Mouse (Mus musculus) lung, adult 10 weeks (tissue): ENCODE data around the gene Cyb5r1. TPM values are rescaled to one million over a fixed set of nuclear protein-coding genes. Genes with fewer than 3 reads are reported as not detected.

Experiments
- polyA plus RNA-seq: library from polyadenylated mRNA; stranded (reverse); fragments of 350-450 nt; fragmentation: Illumina TruSeq; extraction: RNeasy Lipid Tissue Mini Kit (QIAGEN cat#74804); gene quantifications from one replicate; pipeline ENCODE4 v1.2.3, GENCODE M21; 2014; ENCODE audit warnings: low read depth, low replicate concordance; ENCODE audit not compliant: insufficient read depth

Gene Cyb5r1
- 28.0 TPM for polyA plus RNA-seq

GRCm38 (mm10) chr1:134405509-134406413 is at the start of gene Cyb5r1:
Cyb5r1 (plus strand) TSS chr1:134405559.

DNA sequence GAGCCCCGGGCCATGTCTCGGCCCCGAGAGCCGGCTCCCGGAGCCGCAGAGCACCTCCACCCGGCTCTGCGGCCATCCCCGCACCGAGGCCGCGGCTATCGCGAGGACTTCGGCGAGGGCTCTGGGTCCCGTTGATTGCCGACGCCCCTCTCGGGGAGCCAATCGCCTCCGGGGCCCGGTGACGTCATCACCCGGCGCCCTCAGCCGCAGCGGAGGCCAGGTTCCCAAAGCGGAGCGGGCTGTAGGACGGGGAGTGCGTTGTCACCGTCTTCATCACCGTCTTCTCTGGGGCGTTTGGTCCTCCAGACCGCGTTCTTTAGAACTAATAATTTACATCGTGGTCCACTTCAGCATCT is 43.5 kb upstream of the Cyb5r1 start, which contains the start of gene Tmem183a:
TSS of gene Tmem183a (minus strand) at position 123 of the 356 bp plus-strand sequence.

DNA sequence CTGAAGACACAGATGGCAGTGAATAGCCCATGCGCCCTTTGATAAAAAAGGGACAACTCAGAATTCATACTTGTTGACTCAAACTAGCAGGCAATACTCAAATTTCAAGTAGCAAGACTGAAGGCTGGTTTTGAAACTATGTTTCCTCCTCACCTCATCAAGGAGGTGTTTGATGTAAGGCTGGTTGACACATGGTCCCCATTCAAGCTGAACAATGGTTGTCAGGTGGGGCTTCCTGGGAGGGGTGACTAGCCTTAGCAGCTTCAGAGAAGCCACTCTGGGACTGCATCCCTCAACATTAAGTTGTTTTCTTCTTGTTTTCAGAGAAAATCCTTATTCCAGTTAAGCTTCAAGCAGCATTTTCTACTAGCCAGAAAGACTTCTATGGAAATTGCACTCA is 19.7 kb upstream of the Cyb5r1 start, which contains the start of gene 4933406M09Rik:
TSS of gene 4933406M09Rik (plus strand) at position 275 of the 400 bp plus-strand sequence.

GRCm38 (mm10) chr1:134415168-134415831 is 9.9 kb downstream of the Cyb5r1 start, which contains the start of gene Adipor1:
Adipor1 (plus strand) TSS chr1:134415378.

GRCm38 (mm10) chr1:134454904-134455824 is 49.8 kb downstream of the Cyb5r1 start, which contains the start of gene Klhl12:
Klhl12 (plus strand) TSS chr1:134455531.

Other genes starting within 250 kb of the Cyb5r1 start
- 994 TPM for gene Chil1, start 223.4 kb upstream of the Cyb5r1 start, polyA plus RNA-seq
- not detected for gene Mybph, start 212.1 kb upstream of the Cyb5r1 start, polyA plus RNA-seq
- 2.0 TPM for gene Adora1, start 170.1 kb upstream of the Cyb5r1 start, polyA plus RNA-seq
- not detected for gene Myog, start 115.6 kb upstream of the Cyb5r1 start, polyA plus RNA-seq
- 3.9 TPM for gene Ppfia4, start 72.6 kb upstream of the Cyb5r1 start, polyA plus RNA-seq
- gene Tmem183a, start 43.6 kb upstream of the Cyb5r1 start, polyA plus RNA-seq: 24.8 TPM
- gene 4933406M09Rik, start 19.6 kb upstream of the Cyb5r1 start, polyA plus RNA-seq: not detected
- 80.1 TPM for gene Adipor1, start 9.8 kb downstream of the Cyb5r1 start, polyA plus RNA-seq
- 9.2 TPM for gene Klhl12, start 50.0 kb downstream of the Cyb5r1 start, polyA plus RNA-seq
- 11.9 TPM for gene Rabif, start 89.1 kb downstream of the Cyb5r1 start, polyA plus RNA-seq
- not detected for gene Mgat4e, start 144.1 kb downstream of the Cyb5r1 start, polyA plus RNA-seq
- gene Kdm5b, start 154.6 kb downstream of the Cyb5r1 start, polyA plus RNA-seq: 6.1 TPM
- gene Syt2, start 241.1 kb downstream of the Cyb5r1 start, polyA plus RNA-seq: 0.04 TPM